Mouse (Mus musculus): ENCODE data around the gene Anln. TPM values are rescaled to one million over a fixed set of nuclear protein-coding genes. Genes with fewer than 3 reads are reported as not detected.
"Not testable (repeated sequence)": the region's sequence is repeated elsewhere in the genome, so short reads cannot be mapped to it uniquely, and the experiment has no call there.

The Anln gene
- polyA plus RNA-seq, 1 experiment from 2014 or later: 40.4 TPM

DNA sequence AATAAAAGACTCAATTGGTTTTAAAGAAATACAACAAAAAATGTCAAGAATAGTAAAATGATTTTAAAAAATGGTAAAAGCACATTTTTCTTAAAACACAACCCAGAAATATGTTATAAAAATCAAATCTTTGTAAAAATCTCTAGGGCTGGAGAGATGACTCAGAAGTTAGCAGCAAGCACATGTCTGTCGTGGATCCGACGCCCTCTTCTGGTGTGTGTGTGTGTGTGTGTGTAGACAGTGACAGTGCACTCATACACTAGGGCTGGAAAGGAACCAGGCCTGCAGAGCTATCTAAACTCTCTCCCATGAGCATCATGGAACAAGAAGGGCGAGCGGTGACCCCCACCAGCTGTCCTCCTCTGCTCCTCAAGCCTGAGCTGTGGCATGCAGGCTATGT lies 35.5 kb downstream of the Anln start:
- Histone ChIP-seq H3K36me3 (peaks cover 97% of the 10 kb centered on the region), H3K9me3 (replicated peaks) (no peaks in the 10 kb centered on the region), H3K27me3 (ENCODE audit: low read depth, poor library complexity, severe bottlenecking) (no peaks in the 10 kb centered on the region), H3K27ac (replicated peaks) (no peak overlapping the region), H3K4me1 (no peaks in the 10 kb centered on the region), H3K4me3 (no peak overlapping the region)
- DNase-seq (ENCODE audit: low spot score): no peak
- WGBS: 93% methylated on average over 5 of the region's 5 CpGs

DNA sequence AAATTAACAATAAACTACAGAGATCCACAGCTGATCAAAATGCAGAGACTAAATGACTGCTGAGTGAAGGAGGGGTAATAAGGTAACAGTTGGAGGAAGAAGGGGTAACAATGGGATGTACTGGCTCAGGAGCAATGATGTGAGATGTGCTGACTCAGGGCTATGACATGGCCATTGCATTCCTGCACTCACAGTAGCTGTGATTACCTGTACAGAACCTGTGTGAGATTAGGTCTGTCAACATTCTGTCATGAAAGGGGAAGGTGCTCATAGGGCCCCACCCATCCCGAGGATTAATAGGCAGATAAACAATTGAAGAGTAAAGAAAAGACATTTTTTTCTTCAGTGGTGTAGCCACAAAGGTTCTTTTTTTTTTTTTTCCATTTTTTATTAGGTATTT lies 48.7 kb downstream of the Anln start:
- H3K4me3 ChIP-seq: no peak overlapping the region
- no peak overlapping the region for H3K27ac ChIP-seq (replicated peaks)
- H3K4me1 ChIP-seq: no peaks in the 10 kb centered on the region
- H3K27me3 ChIP-seq (ENCODE audit: low read depth, poor library complexity, severe bottlenecking): no peaks in the 10 kb centered on the region
- peaks cover 91% of the 10 kb centered on the region for H3K36me3 ChIP-seq
- 94% methylated on average over 1 of the region's 1 CpGs for WGBS
- no peak for DNase-seq (ENCODE audit: low spot score)
- H3K9me3 ChIP-seq (replicated peaks): no peaks in the 10 kb centered on the region; the same call in 1 of the 2 replicates

DNA sequence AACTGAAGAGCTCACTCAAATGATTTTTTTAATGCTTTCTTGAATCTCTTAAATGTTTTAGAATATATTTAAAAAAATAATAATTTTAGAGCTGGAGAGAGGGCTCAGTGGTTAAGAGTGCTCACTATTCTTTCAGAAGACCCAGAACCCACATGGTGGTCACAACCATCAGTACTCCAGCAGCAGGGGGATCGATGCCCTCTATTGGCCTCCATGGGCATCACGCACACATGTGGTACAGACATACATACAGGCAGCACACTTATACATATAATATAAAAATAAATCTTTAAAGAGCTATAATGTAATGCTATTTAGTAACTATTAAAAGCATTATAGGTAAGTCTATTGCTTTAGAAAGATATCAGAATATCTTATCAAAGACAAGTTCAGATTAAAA lies 51.8 kb downstream of the Anln start:
- Histone ChIP-seq H3K9me3 (replicated peaks) (no peaks in the 10 kb centered on the region; the same call in 1 of the 2 replicates), H3K27me3 (ENCODE audit: low read depth, poor library complexity, severe bottlenecking) (no peaks in the 10 kb centered on the region), H3K4me1 (no peaks in the 10 kb centered on the region), H3K27ac (replicated peaks) (no peak overlapping the region), H3K4me3 (no peak overlapping the region), H3K36me3 (peaks cover 93% of the 10 kb centered on the region)
- DNase-seq (ENCODE audit: low spot score): no peak
- WGBS: 98% methylated on average over 2 of the region's 2 CpGs

DNA sequence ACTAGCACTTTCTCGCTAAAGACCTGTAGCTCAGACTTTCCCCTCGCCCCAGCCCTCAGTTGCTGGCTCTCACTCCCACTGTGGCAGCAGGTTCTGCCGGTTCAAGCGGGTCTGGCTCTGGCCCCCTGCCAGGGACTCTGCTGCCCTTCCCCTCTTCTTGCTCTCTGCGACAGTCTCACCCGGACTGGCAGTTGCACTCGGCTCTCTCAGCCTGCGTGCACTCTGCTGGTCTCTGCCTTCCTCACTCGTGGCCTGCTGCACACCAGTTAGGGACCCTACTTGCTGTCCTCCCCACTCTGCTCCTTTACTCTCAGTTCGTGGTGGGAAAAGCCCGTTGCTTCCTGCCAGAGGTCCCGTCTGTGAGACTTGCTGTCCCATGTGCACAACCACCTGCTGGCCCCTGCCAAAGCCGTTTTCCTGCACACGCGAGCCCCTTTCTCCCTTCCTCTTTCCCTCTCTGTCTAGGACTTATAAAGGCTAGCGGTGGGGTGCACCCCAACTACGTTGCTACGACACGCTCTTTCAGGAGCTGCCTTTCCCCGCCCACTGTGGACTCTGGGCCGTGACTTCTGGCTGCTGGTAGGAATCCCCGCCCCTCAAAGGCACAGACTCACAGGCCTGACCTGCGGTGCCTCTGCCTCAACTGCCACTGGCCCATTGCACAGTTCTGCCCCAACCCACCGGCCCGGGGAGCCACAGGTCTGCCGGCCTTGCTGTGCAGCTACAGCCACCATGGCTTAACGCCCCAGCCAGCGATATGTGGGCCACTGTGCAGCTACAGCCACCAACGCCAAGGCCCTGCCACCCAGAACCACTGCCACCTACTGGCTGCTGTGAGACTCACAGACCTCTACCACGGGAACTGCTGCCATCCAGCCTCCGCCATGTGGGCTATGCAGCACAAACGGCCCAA lies 61.3 kb downstream of the Anln start:
- H3K9me3 ChIP-seq (replicated peaks): no peaks in the 10 kb centered on the region
- peaks cover 13% of the 10 kb centered on the region for H3K4me1 ChIP-seq
- H3K36me3 ChIP-seq: peaks cover 28% of the 10 kb centered on the region
- DNase-seq (ENCODE audit: low spot score): peak; percentile 88
- H3K4me3 ChIP-seq: peak overlapping the region; percentile 66
- 1% methylated on average over 32 of the region's 32 CpGs for WGBS
- peak overlapping the region; percentile 81 for H3K27ac ChIP-seq (replicated peaks)
- H3K27me3 ChIP-seq (ENCODE audit: low read depth, poor library complexity, severe bottlenecking): no peaks in the 10 kb centered on the region; the same call in 1 of the 2 replicates

DNA sequence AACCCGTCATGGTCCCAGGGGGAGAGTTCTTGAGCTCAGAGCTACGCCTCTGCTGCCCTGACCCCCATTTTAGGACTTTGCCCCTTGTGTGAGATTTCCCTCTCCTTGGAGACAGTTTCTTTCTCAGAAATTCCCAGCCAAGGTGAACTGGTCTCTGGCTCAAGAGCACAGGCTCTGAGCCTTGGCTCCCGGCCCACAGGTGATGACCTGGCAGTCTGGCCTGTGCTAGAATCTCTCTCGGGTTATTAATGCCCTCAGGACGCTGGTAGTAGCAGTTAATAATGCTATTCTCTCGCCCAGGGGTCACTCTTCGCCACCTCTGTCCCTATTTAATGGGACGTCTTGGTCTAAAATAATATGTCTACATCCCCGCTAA lies 61.9 kb downstream of the Anln start:
- no peaks in the 10 kb centered on the region; the same call in 1 of the 2 replicates for H3K27me3 ChIP-seq (ENCODE audit: low read depth, poor library complexity, severe bottlenecking)
- peaks cover 22% of the 10 kb centered on the region for H3K36me3 ChIP-seq
- no peaks in the 10 kb centered on the region for H3K9me3 ChIP-seq (replicated peaks)
- H3K4me3 ChIP-seq: peak overlapping the region; percentile 66
- no peak for DNase-seq (ENCODE audit: low spot score)
- H3K4me1 ChIP-seq: peaks cover 13% of the 10 kb centered on the region
- 13% methylated on average over 9 of the region's 9 CpGs for WGBS
- peak overlapping the region; percentile 81; the same call in 1 of the 2 replicates for H3K27ac ChIP-seq (replicated peaks)

DNA sequence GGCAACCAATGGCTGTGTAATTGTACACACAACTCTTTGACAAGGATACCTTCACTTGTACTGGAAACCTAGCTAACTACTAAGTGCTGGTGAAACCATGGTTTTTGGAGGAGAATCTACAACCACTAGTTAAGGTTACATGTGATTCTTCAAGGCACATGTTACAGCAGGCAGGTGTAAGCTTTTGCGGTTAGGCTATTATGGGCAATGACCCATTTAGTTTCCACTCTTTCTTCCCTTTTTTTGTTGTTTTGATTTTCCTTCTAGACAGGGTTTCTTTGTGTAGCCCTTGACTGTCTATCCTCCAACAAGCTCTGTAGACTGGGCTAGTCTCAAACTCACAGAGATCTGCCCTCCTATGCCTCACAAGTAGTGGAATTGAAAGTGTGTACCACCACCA lies 64.4 kb downstream of the Anln start:
- no peak for DNase-seq (ENCODE audit: low spot score)
- Histone ChIP-seq H3K4me3 (no peak overlapping the region), H3K27ac (replicated peaks) (no peak overlapping the region), H3K27me3 (ENCODE audit: low read depth, poor library complexity, severe bottlenecking) (no peaks in the 10 kb centered on the region; the same call in 1 of the 2 replicates), H3K4me1 (peaks cover 13% of the 10 kb centered on the region), H3K36me3 (0 out of 2 replicates have a peak, but pooled peaks cover 1% of the 10 kb centered on the region), H3K9me3 (replicated peaks) (no peaks in the 10 kb centered on the region)
- WGBS: 100% methylated on average over 1 of the region's 1 CpGs

DNA sequence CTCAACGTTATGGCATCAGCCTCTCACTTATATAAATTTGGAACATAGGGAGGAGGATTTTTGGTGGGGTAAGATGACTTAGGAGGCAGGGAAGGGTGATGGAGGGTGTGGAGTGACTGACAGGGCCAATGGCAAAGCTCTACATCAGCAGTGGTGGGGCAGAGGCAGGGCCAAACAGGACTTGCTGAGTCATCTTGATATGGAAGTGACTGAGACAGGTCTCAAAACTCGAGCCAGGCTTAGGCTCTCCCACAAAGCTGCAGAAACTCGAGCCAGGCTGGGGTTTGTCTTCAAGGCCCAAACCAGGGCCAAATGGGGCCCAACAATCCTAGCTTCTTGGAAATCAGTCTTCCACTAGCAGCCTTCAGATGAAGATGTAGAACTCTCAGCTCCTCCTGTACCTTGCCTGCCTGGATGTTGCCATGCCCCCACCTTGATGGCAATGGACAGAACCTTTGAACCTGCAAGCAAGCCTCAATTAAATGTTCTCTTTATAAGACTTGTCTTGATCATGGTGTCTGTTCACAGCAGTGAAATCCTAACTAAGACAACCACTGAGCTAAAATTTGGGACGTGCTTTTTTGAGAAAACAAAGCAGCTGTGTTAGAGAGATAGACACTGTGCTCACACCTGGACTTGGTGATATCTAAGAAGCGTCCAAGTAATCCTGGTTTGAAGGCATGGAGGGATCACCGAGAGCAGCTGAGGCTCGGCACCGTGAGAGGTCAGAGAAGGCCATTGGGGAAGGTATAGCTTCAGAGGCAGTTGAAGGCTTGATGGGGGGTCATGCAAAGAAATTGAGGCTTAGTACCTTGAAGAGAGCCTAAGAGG lies 66.4 kb downstream of the Anln start:
- no peaks in the 10 kb centered on the region; the same call in 1 of the 2 replicates for H3K27me3 ChIP-seq (ENCODE audit: low read depth, poor library complexity, severe bottlenecking)
- 81% methylated on average over 8 of the region's 8 CpGs for WGBS

DNA sequence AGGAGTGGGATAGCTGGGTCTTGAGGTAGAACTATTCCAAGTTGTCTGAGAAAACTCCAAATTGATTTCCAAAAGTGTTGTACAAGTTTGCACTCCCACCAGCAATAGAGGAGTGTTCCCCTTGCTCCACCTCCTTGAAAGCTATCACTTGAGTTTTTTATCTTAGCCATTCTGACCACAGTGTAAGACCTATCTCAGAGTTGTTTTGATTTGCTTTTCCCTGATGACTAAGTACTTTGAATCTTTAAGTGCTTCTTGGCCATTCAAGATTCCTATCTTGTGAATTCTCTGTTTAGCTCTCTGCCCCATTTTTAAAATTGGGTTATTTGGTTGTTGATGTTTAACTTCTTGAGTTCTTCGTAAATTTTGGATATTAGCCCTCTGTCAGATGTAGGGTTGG lies 69.9 kb downstream of the Anln start:
- H3K36me3 ChIP-seq: no peaks in the 10 kb centered on the region
- no peak for DNase-seq (ENCODE audit: low spot score)
- 89% methylated on average over 1 of the region's 1 CpGs for WGBS
- H3K4me3 ChIP-seq: no peak overlapping the region
- no peaks in the 10 kb centered on the region for H3K27me3 ChIP-seq (ENCODE audit: low read depth, poor library complexity, severe bottlenecking)
- no peak overlapping the region for H3K27ac ChIP-seq (replicated peaks)
- H3K9me3 ChIP-seq (replicated peaks): peaks cover 14% of the 10 kb centered on the region
- no peaks in the 10 kb centered on the region for H3K4me1 ChIP-seq

More for the DNA sequence above, 66.4 kb downstream of the Anln start:
- DNase-seq (ENCODE audit: low spot score): no peak
- no peak overlapping the region for H3K4me3 ChIP-seq
- peaks cover 8% of the 10 kb centered on the region for H3K4me1 ChIP-seq
- H3K9me3 ChIP-seq (replicated peaks): peaks cover 8% of the 10 kb centered on the region
- H3K27ac ChIP-seq (replicated peaks): no peak overlapping the region
- H3K36me3 ChIP-seq: no peaks in the 10 kb centered on the region

DNA sequence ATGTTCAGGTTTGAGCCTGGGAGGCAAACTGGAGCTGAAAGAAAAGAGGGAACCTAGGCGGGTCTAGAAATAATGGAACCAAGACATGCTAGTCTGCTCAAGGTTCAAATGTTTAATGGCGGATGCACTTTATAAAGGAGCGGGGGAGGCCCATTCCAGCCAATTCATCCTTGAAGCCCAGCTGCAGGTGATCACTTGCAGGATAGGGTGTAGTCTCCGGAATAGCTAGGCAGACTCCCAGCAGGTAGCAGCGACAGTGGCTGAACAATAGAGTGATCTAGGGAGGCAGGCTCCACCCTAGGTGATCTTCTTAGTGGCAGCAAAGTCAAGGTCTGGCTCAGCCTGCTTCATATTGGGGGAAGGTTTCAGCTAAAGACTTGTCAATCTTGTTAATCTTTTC lies 72.9 kb downstream of the Anln start:
- H3K9me3 ChIP-seq (replicated peaks): peaks cover 21% of the 10 kb centered on the region
- WGBS: 69% methylated on average over 5 of the region's 5 CpGs
- not testable (repeated sequence) for DNase-seq (ENCODE audit: low spot score); H3K4me3 ChIP-seq; H3K4me1 ChIP-seq; H3K36me3 ChIP-seq; H3K27ac ChIP-seq (replicated peaks); H3K27me3 ChIP-seq (ENCODE audit: low read depth, poor library complexity, severe bottlenecking)

DNA sequence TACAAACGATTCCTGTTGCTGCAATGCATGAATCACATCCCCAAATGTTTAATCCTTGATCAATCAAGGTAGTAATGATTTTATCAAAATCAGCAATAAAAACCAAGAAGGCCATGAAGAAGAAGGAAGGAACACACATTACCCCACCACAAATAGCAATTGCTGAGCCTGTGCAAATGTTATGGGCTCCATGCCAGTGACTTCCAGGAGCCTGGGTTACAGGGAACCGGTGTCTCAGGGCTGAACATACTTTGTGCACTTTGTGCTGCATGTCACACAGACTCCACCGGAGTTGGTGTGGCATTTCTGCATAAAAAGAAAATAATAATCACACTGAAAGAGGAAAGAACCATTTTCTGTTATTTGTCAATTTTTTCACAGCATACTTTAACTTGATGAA lies 74.9 kb downstream of the Anln start:
- Histone ChIP-seq H3K9me3 (replicated peaks) (peaks cover 21% of the 10 kb centered on the region), H3K4me1 (no peaks in the 10 kb centered on the region), H3K4me3 (no peak overlapping the region), H3K27ac (replicated peaks) (no peak overlapping the region), H3K27me3 (ENCODE audit: low read depth, poor library complexity, severe bottlenecking) (no peaks in the 10 kb centered on the region), H3K36me3 (no peaks in the 10 kb centered on the region)
- WGBS: 91% methylated on average over 3 of the region's 3 CpGs
- DNase-seq (ENCODE audit: low spot score): no peak

DNA sequence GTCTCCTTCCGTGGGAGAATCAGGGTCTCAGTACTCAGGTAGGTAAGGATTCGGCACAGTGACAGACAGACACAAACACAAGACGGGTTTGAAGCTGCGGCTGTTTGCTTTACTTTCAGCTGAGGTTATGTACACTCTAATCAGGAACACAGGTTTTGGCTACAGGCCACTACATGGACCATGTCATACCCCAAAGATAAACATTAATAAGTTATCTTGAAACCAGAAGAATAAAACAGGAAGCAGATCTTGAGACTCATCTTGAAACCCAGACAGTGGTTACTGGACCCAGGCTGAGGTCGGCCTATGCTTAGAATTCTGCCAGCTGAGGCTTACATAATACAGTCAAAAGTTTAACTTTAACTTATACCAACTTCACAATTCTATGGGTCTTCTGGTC lies 75.8 kb downstream of the Anln start:
- peaks cover 19% of the 10 kb centered on the region for H3K9me3 ChIP-seq (replicated peaks)
- no peak overlapping the region for H3K4me3 ChIP-seq
- H3K36me3 ChIP-seq: no peaks in the 10 kb centered on the region
- 87% methylated on average over 5 of the region's 5 CpGs for WGBS
- DNase-seq (ENCODE audit: low spot score): no peak
- H3K27me3 ChIP-seq (ENCODE audit: low read depth, poor library complexity, severe bottlenecking): no peaks in the 10 kb centered on the region
- H3K4me1 ChIP-seq: no peaks in the 10 kb centered on the region
- H3K27ac ChIP-seq (replicated peaks): no peak overlapping the region

DNA sequence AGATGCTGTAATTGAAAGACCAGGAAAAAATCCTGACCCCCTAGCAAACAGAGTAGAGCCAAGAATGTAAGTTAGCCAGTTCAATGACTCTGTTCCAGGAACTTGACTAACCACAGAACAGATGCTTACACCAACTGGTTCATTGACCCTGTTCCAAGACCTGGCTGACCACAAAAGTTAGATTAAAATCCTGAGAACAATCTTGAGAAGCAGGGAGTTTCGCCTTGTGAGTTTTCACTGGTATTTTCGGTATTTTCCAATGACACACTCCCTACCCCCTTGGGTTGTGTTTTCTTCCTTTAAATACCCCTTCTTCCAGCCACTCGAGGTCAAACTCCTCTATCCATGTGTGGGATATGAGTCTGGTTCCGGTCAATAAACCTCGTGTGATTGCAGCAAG lies 79.3 kb downstream of the Anln start:
- Histone ChIP-seq H3K4me1 (peaks cover 10% of the 10 kb centered on the region), H3K9me3 (replicated peaks) (0 out of 2 replicates have a peak, but pooled peaks cover 7% of the 10 kb centered on the region), H3K36me3 (peaks cover 7% of the 10 kb centered on the region), H3K27me3 (ENCODE audit: low read depth, poor library complexity, severe bottlenecking) (no peaks in the 10 kb centered on the region), H3K4me3 (no peak overlapping the region), H3K27ac (replicated peaks) (no peak overlapping the region)
- no peak for DNase-seq (ENCODE audit: low spot score)
- 94% methylated on average over 5 of the region's 5 CpGs for WGBS

DNA sequence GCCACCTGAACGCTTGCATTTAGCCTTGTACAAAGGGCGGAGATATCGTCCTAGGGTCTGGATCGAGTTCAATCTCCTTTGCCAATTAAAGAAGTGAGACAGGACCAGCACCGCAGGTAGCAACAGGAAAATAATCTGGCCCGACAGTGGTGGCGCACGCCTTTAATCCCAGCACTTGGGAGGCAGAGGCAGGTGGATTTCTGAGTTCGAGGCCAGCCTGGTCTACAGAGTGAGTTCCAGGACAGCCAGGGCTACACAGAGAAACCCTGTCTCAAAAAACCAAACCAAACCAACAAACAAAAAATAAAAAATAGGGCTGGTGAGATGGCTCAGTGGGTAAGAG lies 81.1 kb downstream of the Anln start:
- peaks cover 25% of the 10 kb centered on the region for H3K36me3 ChIP-seq
- H3K4me1 ChIP-seq: peaks cover 10% of the 10 kb centered on the region
- 19% methylated on average over 9 of the region's 9 CpGs for WGBS
- H3K4me3 ChIP-seq: peak overlapping the region; percentile 96
- H3K27ac ChIP-seq (replicated peaks): peak overlapping the region; percentile 99
- H3K27me3 ChIP-seq (ENCODE audit: low read depth, poor library complexity, severe bottlenecking); DNase-seq (ENCODE audit: low spot score): not testable (repeated sequence)
- peaks cover 22% of the 10 kb centered on the region for H3K9me3 ChIP-seq (replicated peaks)

All from midbrain, embryonic 10.5 days (tissue).